Mouse (Mus musculus) retina, embryonic 14.5 days (tissue): ENCODE results near the gene Tnik.

Experiments
- DNase-seq: peaks from one replicate; pipeline ENCODE4 v3.0.0-alpha.2; 2015; ENCODE audit warnings: low spot score

Tnik gene

GRCm38 (mm10) chr3:28408859-28409459, 145.9 kb downstream of the Tnik start:
- DNase-seq, result peak; percentile 67

GRCm38 (mm10) chr3:28410269-28410668, 147.3 kb downstream of the Tnik start:
- no peak for DNase-seq

GRCm38 (mm10) chr3:28415986-28416385, 153.0 kb downstream of the Tnik start:
- DNase-seq, result peak; percentile 76

- DNase-seq, result peak; percentile 51
Observed at GRCm38 (mm10) chr3:28417091-28417715, 154.2 kb downstream of the Tnik start.

GRCm38 (mm10) chr3:28420194-28420593, 157.2 kb downstream of the Tnik start:
- DNase-seq, result no peak

GRCm38 (mm10) chr3:28420698-28421097, 157.7 kb downstream of the Tnik start:
- DNase-seq, result no peak

GRCm38 (mm10) chr3:28421798-28422197, 158.8 kb downstream of the Tnik start:
- DNase-seq, result no peak

- no peak for DNase-seq
Observed at GRCm38 (mm10) chr3:28422221-28422620, 159.2 kb downstream of the Tnik start.

GRCm38 (mm10) chr3:28425911-28426310, 162.9 kb downstream of the Tnik start:
- DNase-seq, result no peak

- DNase-seq, result no peak
Observed at GRCm38 (mm10) chr3:28431459-28431858, 168.4 kb downstream of the Tnik start.

GRCm38 (mm10) chr3:28432321-28432720, 169.3 kb downstream of the Tnik start:
- DNase-seq, result no peak

GRCm38 (mm10) chr3:28435478-28435877, 172.5 kb downstream of the Tnik start:
- DNase-seq, result no peak

- DNase-seq, result no peak
Observed at GRCm38 (mm10) chr3:28437429-28437828, 174.4 kb downstream of the Tnik start.

- DNase-seq, result no peak
Observed at GRCm38 (mm10) chr3:28441545-28441944, 178.5 kb downstream of the Tnik start.

- no peak for DNase-seq
Observed at GRCm38 (mm10) chr3:28442116-28442515, 179.1 kb downstream of the Tnik start.

- DNase-seq, result no peak
Observed at GRCm38 (mm10) chr3:28447950-28448349, 184.9 kb downstream of the Tnik start.

GRCm38 (mm10) chr3:28453458-28453857, 190.4 kb downstream of the Tnik start:
- no peak for DNase-seq

- DNase-seq, result no peak
Observed at GRCm38 (mm10) chr3:28456842-28457241, 193.8 kb downstream of the Tnik start.

GRCm38 (mm10) chr3:28457517-28457916, 194.5 kb downstream of the Tnik start:
- DNase-seq, result no peak

- DNase-seq, result no peak
Observed at GRCm38 (mm10) chr3:28466688-28467087, 203.7 kb downstream of the Tnik start.

GRCm38 (mm10) chr3:28467148-28467754, 204.2 kb downstream of the Tnik start:
- DNase-seq, result no peak

- DNase-seq, result no peak
Observed at GRCm38 (mm10) chr3:28467871-28468285, 204.9 kb downstream of the Tnik start.

- no peak for DNase-seq
Observed at GRCm38 (mm10) chr3:28473439-28473838, 210.4 kb downstream of the Tnik start.

- DNase-seq, result no peak
Observed at GRCm38 (mm10) chr3:28477373-28477772, 214.4 kb downstream of the Tnik start.
